Mouse (Mus musculus) neural tube, embryonic 13.5 days (tissue): ENCODE results near the gene Ncoa6. TPM values are rescaled to one million over a fixed set of nuclear protein-coding genes. Genes with fewer than 3 reads are reported as not detected.

ENCODE experiments used
- ATAC-seq: fragments of 200-750 bp; cut with Nextera tagmentation; 2 replicates; pipeline ENCODE4 v1.8.0; 2017; ENCODE audit warnings: low read depth, mild to moderate bottlenecking, moderate TSS enrichment, moderate library complexity
- H3K27ac ChIP-seq: fragments of 300-500 bp; sonication (generic); replicated peaks from 2 replicates; pipeline ENCODE4 v1.5.1; 2015; ENCODE audit warnings: moderate library complexity, mild to moderate bottlenecking, inconsistent platforms
- H3K27me3 ChIP-seq: fragments of 300-500 bp; sonication (generic); 2 replicates; pipeline ENCODE4 v1.6.1; 2015; ENCODE audit warnings: mild to moderate bottlenecking, inconsistent platforms
- H3K36me3 ChIP-seq: fragments of 300-500 bp; sonication (generic); 2 replicates; pipeline ENCODE4 v1.6.1; 2015; ENCODE audit warnings: mild to moderate bottlenecking, inconsistent platforms
- H3K4me1 ChIP-seq: fragments of 300-500 bp; sonication (generic); replicated peaks from 2 replicates; pipeline ENCODE4 v1.6.1; 2015; ENCODE audit warnings: inconsistent platforms
- H3K4me2 ChIP-seq: fragments of 300-500 bp; sonication (generic); 2 replicates; pipeline ENCODE4 v1.6.1; 2015; ENCODE audit warnings: inconsistent platforms, mild to moderate bottlenecking, moderate library complexity
- H3K4me3 ChIP-seq: fragments of 300-500 bp; sonication (generic); 2 replicates; pipeline ENCODE4 v1.5.1; 2015; ENCODE audit warnings: mild to moderate bottlenecking, inconsistent platforms
- H3K9ac ChIP-seq: fragments of 300-500 bp; sonication (generic); 2 replicates; pipeline ENCODE4 v1.6.1; 2015; ENCODE audit warnings: moderate library complexity, mild to moderate bottlenecking, inconsistent platforms
- H3K9me3 ChIP-seq: fragments of 300-500 bp; sonication (generic); 2 replicates; pipeline ENCODE4 v1.6.1; 2016; ENCODE audit warnings: inconsistent platforms
- WGBS: fragments of 180-500 bp; shearing (Covaris S2); methylation state at CpG from one replicate; pipeline ENCODE4 v1.1.7; 2015; 5-methylcytosine and 5-hydroxymethylcytosine counted together
- polyA plus RNA-seq: library from polyadenylated mRNA; unstranded; fragments of >200 nt; fragmentation: Nextera tagmentation; extraction: Ambion mirVana; gene quantifications from 2 replicates; pipeline ENCODE4 v1.2.1, GENCODE M21; 2015

The Ncoa6 gene
- polyA plus RNA-seq, 1 experiment from 2014 or later = 22.5 TPM

- H3K27me3 ChIP-seq = peaks cover 10% of the 10 kb centered on the region
- peaks cover 4% of the 10 kb centered on the region for H3K36me3 ChIP-seq
- 41% methylated on average over 8 of the region's 8 CpGs for WGBS
- peak within 1 kb of the TSS; percentile 95 for H3K9ac ChIP-seq
- H3K9me3 ChIP-seq = no peaks in the 10 kb centered on the region
- peak within 1 kb of the TSS; percentile 88 for H3K4me2 ChIP-seq
- ATAC-seq = no peak
- H3K4me3 ChIP-seq = peak within 1 kb of the TSS; percentile 74
- peak within 1 kb of the TSS; percentile 99 for H3K27ac ChIP-seq
- H3K4me1 ChIP-seq = peaks cover 43% of the 10 kb centered on the region
These were observed 93.2 kb downstream of the Ncoa6 start, which contains the start of gene Trp53inp2 for GRCm38 (mm10) chr2:155380261-155381059. TSS of gene Trp53inp2 (plus strand) at chr2:155381059.

GRCm38 (mm10) chr2:155376191-155376590 lies 97.5 kb downstream of the Ncoa6 start:
- H3K9ac ChIP-seq = no peak overlapping the region
- peaks cover 10% of the 10 kb centered on the region for H3K27me3 ChIP-seq
- 85% methylated on average over 10 of the region's 10 CpGs for WGBS
- no peaks in the 10 kb centered on the region for H3K9me3 ChIP-seq
- peaks cover 11% of the 10 kb centered on the region for H3K4me1 ChIP-seq
- no peak overlapping the region for H3K27ac ChIP-seq
- H3K4me3 ChIP-seq = no peak overlapping the region
- no peak overlapping the region for H3K4me2 ChIP-seq
- ATAC-seq = no peak
- H3K36me3 ChIP-seq = no peaks in the 10 kb centered on the region

- no peak overlapping the region for H3K4me3 ChIP-seq
- no peak overlapping the region for H3K27ac ChIP-seq
- H3K27me3 ChIP-seq = peaks cover 5% of the 10 kb centered on the region
- H3K4me1 ChIP-seq = peaks cover 3% of the 10 kb centered on the region; the same call in 1 of the 2 replicates
- no peaks in the 10 kb centered on the region for H3K36me3 ChIP-seq
- no peak overlapping the region for H3K9ac ChIP-seq
- H3K4me2 ChIP-seq = no peak overlapping the region
- ATAC-seq = no peak
- H3K9me3 ChIP-seq = no peaks in the 10 kb centered on the region
These were observed 99.2 kb downstream of the Ncoa6 start for GRCm38 (mm10) chr2:155374521-155374920.

- no peak for ATAC-seq
These were observed 99.8 kb downstream of the Ncoa6 start for GRCm38 (mm10) chr2:155373886-155374285.

GRCm38 (mm10) chr2:155373302-155373701 lies 100.4 kb downstream of the Ncoa6 start:
- 68% methylated on average over 1 of the region's 1 CpGs for WGBS
- Histone ChIP-seq H3K36me3 (no peaks in the 10 kb centered on the region), H3K9me3 (no peaks in the 10 kb centered on the region), H3K27me3 (no peaks in the 10 kb centered on the region), H3K4me2 (no peak overlapping the region), H3K27ac (no peak overlapping the region), H3K4me1 (peaks cover 9% of the 10 kb centered on the region; the same call in 1 of the 2 replicates), H3K9ac (no peak overlapping the region), H3K4me3 (no peak overlapping the region)
- no peak for ATAC-seq

More at GRCm38 (mm10) chr2:155373886-155374285, 99.8 kb downstream of the Ncoa6 start:
- no peak overlapping the region for H3K9ac ChIP-seq
- H3K27ac ChIP-seq = no peak overlapping the region
- peaks cover 2% of the 10 kb centered on the region for H3K27me3 ChIP-seq
- peaks cover 9% of the 10 kb centered on the region; the same call in 1 of the 2 replicates for H3K4me1 ChIP-seq
- no peak overlapping the region for H3K4me3 ChIP-seq
- no peak overlapping the region for H3K4me2 ChIP-seq
- no peaks in the 10 kb centered on the region for H3K36me3 ChIP-seq
- H3K9me3 ChIP-seq = no peaks in the 10 kb centered on the region
- WGBS = 93% methylated on average over 1 of the region's 1 CpGs

GRCm38 (mm10) chr2:155372451-155372850 lies 101.2 kb downstream of the Ncoa6 start:
- Histone ChIP-seq H3K4me2 (no peak overlapping the region), H3K4me1 (peaks cover 9% of the 10 kb centered on the region; the same call in 1 of the 2 replicates), H3K9ac (no peak overlapping the region), H3K4me3 (no peak overlapping the region), H3K27me3 (no peaks in the 10 kb centered on the region), H3K27ac (no peak overlapping the region), H3K9me3 (no peaks in the 10 kb centered on the region), H3K36me3 (no peaks in the 10 kb centered on the region)
- 73% methylated on average over 4 of the region's 4 CpGs for WGBS
- no peak for ATAC-seq

GRCm38 (mm10) chr2:155369333-155369883 lies 104.3 kb downstream of the Ncoa6 start:
- H3K4me3 ChIP-seq = no peak overlapping the region
- no peak overlapping the region for H3K27ac ChIP-seq
- H3K4me2 ChIP-seq = no peak overlapping the region
- H3K9me3 ChIP-seq = no peaks in the 10 kb centered on the region
- peaks cover 9% of the 10 kb centered on the region; the same call in 1 of the 2 replicates for H3K4me1 ChIP-seq
- WGBS = 67% methylated on average over 7 of the region's 7 CpGs
- H3K36me3 ChIP-seq = no peaks in the 10 kb centered on the region
- H3K9ac ChIP-seq = no peak overlapping the region
- no peak for ATAC-seq
- no peaks in the 10 kb centered on the region for H3K27me3 ChIP-seq

- WGBS = 82% methylated on average over 7 of the region's 7 CpGs
- no peaks in the 10 kb centered on the region for H3K9me3 ChIP-seq
- H3K4me3 ChIP-seq = no peak overlapping the region
- no peaks in the 10 kb centered on the region for H3K36me3 ChIP-seq
- H3K4me1 ChIP-seq = peaks cover 9% of the 10 kb centered on the region; the same call in 1 of the 2 replicates
- no peak overlapping the region for H3K9ac ChIP-seq
- H3K27me3 ChIP-seq = no peaks in the 10 kb centered on the region
- H3K4me2 ChIP-seq = no peak overlapping the region
- no peak overlapping the region for H3K27ac ChIP-seq
- ATAC-seq = no peak
These were observed 105.9 kb downstream of the Ncoa6 start for GRCm38 (mm10) chr2:155367635-155368284.

GRCm38 (mm10) chr2:155357686-155358399 lies 115.9 kb downstream of the Ncoa6 start:
- peaks cover 14% of the 10 kb centered on the region for H3K4me1 ChIP-seq
- H3K4me2 ChIP-seq = peak overlapping the region; percentile 84
- H3K36me3 ChIP-seq = no peaks in the 10 kb centered on the region

GRCm38 (mm10) chr2:155356971-155357591 lies 116.6 kb downstream of the Ncoa6 start, which contains the start of gene Pigu:
TSS of gene Pigu (minus strand) at chr2:155357430.
- Histone ChIP-seq H3K4me3 (peak within 1 kb of the TSS; percentile 87), H3K9ac (peak within 1 kb of the TSS; percentile 84), H3K27ac (peak within 1 kb of the TSS; percentile 84), H3K27me3 (no peaks in the 10 kb centered on the region), H3K4me2 (peak within 1 kb of the TSS; percentile 84), H3K4me1 (peaks cover 14% of the 10 kb centered on the region), H3K9me3 (no peaks in the 10 kb centered on the region), H3K36me3 (no peaks in the 10 kb centered on the region)
- ATAC-seq = peak; percentile 100
- WGBS = under 1% methylated on average over 38 of the region's 38 CpGs

More at GRCm38 (mm10) chr2:155357686-155358399, 115.9 kb downstream of the Ncoa6 start:
- peak overlapping the region; percentile 62 for H3K9ac ChIP-seq
- no peaks in the 10 kb centered on the region for H3K9me3 ChIP-seq
- WGBS = 34% methylated on average over 14 of the region's 14 CpGs
- no peaks in the 10 kb centered on the region for H3K27me3 ChIP-seq
- ATAC-seq = peak; percentile 57
- H3K4me3 ChIP-seq = peak overlapping the region; percentile 87
- H3K27ac ChIP-seq = peak overlapping the region; percentile 52

GRCm38 (mm10) chr2:155354402-155354801 lies 119.3 kb downstream of the Ncoa6 start:
- WGBS = 88% methylated on average over 3 of the region's 3 CpGs

More at GRCm38 (mm10) chr2:155354402-155354801, 119.3 kb downstream of the Ncoa6 start:
- Histone ChIP-seq H3K27me3 (no peaks in the 10 kb centered on the region), H3K4me2 (no peak overlapping the region), H3K27ac (no peak overlapping the region), H3K9ac (no peak overlapping the region), H3K9me3 (no peaks in the 10 kb centered on the region), H3K36me3 (no peaks in the 10 kb centered on the region), H3K4me3 (no peak overlapping the region), H3K4me1 (peaks cover 14% of the 10 kb centered on the region)
- no peak for ATAC-seq
